Mouse (Mus musculus): ENCODE measurements at regions not wholly inside any gene's neighbourhood (a gene's known extent, or its start where the extent isn't known, plus 50 kb on each side); places are given as distances from the start of the nearest gene placed in this dataset.

DNA sequence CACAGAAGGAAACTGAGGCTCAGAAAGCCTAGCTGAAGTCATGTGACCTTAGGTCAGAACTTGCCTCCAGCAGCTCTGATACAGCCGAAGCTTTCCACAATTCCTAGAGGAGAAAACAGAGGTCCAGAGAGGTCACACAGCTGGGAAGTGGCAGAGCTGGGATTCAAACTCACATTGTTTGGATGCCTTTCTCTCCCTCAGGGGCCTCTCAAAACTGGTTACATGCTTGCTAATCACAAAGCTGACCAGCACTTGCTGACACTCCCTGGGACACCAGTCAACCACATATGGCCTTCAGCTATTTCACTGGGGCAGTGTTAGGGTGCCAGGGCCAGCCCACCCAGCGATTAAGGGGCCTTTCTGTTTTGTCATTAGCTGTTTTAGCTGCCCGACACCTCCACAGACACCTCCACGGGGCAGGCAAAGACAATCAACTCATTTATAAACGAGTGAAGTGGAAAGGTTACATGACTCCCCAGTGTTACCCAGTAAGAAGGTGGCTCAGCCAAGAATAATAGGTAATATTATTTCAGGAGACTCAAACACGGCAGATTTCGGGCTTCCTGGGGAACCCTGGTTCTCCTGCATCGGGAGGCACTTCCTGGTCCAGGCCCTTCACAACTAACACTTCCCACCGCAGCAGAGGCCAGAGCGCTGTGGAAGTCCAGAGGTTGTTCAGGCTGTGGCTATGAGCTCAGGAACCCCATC lies 71.4 kb downstream of the 2410131K14Rik start:
- no peak for DNase-seq

DNA sequence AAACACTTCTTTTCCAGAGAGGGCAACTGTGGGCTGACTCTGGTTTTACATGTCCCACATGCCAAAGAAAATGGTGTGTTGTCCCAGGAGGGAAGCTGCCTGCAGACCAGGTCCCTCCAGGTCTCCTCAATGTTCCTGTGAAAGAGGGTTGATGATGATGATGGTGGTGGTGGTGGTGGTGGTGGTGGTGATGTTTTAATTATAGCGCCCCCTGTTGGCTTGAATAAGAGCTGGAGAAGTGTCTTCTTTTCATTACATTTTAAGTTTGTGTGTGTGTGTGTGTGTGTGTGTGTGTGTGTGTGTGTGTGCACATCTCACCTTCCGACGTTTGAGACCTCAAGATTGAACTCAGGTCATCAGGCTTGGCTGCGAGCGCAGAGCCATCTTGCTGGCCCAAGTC lies 73.0 kb downstream of the 2410131K14Rik start:
- DNase-seq: no peak

DNA sequence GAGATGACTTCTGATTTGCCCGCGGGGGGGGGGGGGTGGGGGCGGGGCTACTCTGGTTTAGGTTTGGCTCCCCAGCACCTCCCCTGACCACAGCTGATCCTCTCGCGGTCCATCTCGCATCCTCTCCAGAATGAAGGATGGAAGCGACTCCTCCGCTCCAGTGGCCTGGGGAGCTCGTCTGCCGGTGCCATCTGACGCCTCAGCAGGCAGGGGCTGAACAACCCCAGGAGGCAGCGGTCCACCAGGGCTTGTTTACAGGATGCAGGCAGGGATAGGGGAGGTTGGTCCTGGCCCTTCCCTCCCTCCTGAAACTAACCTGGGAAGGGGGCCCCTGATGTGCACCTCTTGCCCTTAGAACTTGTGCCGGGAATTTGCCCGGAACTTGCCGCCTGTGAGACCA lies 73.9 kb downstream of the 2410131K14Rik start:
- DNase-seq: no peak

DNA sequence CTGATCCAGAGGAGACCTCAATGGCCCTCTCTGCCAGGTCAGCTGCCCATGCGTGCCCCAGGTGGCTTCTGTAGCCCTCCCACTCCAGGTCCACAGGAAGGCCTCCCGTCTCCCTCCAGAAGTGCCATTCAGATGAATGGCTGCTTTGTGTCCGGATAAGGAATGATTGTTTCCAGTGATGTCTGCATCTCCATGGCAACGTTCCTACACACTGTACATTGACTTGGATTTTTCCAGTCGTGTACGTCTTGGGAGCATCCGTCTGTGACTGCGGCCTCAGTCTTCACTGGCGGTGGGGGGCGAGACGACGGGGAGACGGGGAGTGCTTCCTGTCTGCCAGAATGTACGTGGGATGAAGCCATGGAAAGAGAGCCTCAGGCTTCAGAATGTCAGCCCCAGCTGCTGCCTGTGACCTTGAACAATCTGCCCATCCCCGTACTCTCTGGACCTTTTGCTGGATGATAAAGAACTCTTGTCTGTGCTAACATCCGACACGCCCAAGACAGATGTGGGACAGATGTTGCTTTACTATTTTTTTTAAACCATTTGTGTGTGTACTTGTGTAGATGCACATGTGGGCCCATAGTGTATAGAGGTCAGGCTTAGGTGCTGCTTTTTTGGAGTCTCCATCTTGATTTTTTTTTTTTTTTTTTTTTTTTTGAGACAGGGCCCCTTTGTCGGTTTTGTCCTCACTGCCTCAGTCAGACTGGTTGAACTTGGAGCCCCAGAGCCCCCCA lies 76.9 kb downstream of the 2410131K14Rik start:
- no peak for DNase-seq

DNA sequence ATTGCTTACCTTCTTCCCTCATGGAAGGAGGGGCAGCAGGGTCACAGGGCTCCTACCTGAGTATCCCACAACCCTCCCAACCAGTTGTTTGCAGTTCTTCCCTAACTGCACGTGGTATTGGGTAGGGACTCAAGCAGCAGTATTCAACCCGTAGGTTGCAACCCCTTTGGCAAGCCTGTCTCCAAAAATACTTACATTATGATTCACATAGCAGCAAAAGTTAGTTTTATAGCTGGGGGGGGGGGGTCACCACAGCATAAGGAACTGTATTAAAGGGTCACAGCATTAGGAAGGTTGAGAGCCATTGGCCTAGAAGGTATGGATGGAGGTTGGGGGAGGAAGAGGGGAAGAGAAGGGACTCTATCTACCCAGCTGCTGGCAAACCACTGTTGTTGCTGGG lies 78.1 kb downstream of the 2410131K14Rik start:
- no peak for DNase-seq

DNA sequence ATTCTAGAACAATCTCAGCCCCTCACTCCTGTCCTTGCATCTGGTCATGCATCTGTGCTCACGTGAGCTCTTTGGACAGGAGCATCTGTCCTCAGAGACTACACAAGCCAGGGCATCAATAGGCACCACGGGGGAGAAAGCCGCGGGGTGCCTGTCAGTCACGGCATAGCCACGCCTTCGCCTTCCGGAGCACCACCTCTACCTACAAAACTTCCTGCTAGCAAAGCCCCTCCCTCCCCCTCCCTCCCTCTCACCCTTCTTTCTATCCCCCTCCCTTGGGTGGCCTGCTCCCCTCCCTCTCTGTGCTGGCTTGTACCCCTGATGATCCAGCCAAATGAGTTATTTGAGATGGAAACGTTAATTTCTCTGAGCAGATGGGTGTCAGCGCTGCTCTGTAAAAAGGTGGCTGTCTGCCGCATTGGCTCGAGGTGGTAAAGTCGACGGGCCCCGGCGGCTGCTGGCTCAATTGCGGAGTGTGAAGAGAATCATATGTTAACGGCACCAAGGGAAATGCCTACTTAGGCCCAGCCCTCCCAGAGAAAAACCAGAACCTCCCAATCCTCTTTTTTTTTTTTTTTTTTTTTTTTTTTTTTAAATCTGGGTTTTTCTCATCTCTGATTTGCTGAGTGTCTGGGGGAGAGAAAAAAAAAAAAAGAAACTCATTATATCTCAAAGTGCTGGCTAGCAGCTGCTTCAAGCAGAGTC lies 82.0 kb downstream of the 2410131K14Rik start:
- DNase-seq: peak; percentile 63

DNA sequence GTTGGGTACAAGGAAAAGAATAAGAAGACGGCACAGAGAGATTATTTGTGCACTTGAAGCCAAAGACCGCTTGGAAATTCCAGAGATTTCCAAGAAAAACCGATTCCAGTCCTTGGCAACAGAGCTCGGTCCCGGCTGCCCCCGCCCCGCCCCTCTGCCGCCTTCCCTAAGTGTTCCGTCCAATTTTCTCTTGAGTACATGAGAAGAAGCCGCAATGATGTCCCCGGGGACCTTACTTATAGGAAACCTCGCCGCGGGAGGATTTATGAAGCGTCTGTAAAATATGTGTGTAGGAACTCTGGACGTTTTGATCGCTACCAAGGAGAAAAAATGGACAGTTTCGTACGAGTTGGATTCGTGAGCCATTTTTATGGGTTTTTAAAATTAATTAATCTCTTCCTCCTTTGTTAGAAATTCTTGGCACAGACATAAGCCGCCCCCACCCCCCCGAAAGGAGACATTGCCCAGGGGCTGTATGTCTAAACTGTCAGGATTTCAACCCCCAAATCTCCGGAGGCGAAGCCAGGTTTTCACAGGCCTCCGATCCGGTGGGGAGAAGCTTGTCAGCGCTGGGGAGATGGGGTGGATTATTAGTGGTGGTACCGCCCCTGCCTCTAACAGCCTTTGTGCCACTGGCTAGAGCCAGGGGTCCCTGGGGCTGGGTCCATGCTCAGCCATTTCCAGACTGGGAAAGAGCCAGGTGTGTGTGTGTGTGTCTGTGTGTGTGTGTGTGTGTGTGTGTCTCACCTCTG lies 83.1 kb downstream of the 2410131K14Rik start:
- DNase-seq: no peak

DNA sequence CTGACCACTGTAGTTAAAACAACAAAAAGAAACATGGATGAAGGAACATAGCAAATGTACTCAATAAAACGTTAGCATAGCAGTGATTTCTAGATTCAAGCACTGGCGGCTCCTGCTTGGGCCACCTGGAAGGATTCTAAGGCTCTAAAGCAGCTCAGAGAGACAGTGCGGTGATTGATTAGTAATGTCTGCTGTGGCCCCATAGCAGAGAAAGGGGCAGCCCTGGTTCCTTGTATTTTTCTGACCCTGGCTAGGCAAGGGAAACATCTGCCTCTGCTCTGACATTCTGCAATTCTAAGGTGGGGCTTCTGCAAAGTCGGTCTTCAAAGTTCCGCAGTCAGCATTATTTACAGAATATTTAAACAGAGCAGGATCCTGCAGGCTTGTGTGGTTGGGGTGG lies 84.1 kb downstream of the 2410131K14Rik start:
- no peak for DNase-seq

DNA sequence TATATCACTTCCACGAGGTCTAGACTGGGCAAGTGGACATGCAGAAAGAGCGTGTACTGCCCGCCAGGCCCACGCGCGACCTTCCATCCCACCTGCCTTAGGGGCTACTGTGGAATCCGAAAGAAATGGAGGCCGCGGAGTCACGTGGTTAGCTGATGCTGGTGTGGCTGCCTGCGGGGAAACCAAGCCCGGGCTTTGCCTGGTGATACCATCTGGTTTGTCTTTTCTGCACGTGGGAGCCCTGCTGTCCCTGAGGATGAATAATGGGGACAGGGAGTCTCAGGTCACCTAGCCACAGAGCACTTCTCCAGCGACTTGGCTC lies 86.2 kb downstream of the 2410131K14Rik start:
- peak; percentile 68 for DNase-seq

DNA sequence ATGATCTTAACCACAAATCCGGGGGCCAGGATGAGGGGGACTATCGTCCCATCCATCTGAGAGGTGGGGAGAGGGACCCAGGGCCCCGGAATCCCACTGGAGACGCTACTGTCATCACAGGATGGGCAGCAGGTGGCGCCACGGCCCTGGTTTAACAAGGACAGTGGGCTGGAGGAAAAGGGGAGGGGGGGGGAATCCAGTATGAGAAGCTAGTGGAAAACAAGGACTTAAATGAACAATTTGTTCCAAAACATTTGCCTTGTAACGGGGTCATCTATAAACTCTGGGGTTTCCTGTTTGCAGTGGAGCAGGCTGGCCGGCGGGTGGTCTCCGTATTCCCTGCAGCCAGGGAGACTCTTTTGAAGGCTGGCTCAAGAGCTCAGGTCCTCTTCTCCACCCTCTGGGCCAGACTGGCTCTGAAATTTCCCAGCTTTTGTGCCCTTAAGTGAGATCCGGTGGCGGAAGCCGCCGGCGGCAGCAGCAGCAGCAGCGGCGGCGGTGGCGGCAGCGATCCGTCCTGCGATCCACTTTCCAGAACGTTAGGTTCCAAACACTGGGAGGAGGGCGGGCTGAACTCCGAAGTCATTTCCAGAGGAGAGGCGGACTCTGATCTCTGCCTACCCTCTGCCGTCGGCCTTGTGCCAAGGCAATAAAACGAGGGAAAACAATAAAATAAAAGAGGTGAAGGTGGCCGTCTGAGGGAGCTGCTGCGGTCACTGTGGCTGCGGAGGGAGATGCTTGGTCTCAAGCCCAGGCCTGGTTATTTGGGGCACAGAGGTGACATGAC lies 86.8 kb downstream of the 2410131K14Rik start:
- DNase-seq: peak; percentile 74

DNA sequence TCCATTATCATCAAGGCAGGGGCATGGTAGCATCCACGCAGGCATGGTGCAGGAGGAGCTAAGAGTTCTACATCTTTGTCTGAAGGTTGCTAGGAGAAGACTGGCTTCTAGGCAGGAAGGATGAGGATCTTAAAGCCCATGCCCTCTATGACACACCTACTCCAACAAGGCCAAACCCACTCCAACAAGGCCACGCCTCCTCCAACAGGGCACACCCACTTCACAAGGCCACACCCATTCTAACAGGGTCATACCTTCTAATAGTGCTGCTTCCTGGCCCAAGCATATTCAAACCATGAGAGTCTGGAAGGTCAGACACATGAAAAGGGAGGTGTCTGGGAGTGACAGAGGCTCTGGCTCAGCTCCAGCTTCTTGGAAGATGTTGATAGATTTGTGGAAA lies 89.0 kb downstream of the 2410131K14Rik start:
- DNase-seq: no peak

DNA sequence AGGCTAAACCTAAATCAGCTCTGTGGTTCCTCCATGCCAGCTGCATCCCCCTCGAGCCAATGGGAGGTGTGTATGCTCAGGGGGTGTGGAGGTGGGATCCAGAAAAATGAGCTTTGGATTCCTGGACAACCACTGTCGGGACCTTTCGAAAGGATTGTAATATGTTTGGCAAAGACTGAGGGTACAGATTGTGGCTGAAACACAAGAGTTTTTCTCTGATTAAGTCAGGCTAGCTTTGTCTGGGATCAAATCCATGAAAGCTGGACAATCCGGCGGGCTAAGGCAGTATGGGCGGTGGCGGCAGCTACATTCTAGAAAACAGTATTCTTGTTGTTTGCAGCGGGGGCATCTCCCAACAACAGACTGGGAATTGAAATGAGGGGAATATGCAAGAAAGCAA lies 93.2 kb downstream of the 2410131K14Rik start:
- DNase-seq: no peak

DNA sequence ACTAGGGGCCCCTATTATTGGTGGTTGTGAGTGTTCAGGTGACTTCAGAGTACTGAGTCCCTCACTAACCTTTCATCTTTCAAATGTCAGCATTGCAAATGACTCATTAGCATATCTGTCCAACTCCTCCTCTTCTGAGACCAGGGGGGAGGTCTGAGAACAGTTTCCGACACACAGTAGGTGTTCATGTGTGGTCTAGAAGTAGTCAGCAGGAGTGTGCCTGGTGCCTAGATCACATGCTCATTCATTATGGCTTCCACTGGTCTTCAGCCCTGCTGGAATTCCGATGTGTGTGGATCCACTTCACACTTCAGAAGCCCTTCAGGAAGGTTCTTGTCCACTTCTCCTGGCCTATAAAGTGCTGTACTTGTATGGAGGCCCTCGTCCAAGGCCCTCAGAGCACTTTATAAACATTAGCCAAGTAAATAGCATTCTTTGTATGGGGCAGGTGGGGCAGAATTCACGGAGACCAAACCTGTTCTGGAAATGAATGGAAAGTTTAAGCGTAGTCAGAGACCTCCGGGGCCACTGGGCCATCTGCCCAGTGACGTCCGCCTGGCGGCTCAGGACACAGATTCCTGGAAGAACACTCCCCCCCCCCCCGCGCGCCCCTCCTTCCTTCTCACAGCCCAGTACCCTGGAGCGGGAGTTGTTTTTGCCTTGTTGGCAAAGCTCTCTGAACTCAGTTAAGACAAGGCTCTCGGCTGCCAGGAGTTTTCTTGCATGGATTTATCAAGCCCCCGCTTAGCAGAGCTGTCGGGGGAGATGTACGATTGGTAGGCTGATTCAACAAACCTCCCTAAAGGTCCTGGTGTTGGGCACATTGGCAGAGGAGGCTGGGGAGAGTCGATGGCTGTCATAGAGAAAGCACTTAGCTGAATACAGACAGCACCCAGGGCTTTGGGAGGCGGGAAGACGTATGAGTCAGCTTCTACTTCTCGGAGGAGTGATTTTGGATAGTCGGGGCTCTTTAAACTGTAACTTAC lies 94.9 kb downstream of the 2410131K14Rik start:
- no peak for DNase-seq

DNA sequence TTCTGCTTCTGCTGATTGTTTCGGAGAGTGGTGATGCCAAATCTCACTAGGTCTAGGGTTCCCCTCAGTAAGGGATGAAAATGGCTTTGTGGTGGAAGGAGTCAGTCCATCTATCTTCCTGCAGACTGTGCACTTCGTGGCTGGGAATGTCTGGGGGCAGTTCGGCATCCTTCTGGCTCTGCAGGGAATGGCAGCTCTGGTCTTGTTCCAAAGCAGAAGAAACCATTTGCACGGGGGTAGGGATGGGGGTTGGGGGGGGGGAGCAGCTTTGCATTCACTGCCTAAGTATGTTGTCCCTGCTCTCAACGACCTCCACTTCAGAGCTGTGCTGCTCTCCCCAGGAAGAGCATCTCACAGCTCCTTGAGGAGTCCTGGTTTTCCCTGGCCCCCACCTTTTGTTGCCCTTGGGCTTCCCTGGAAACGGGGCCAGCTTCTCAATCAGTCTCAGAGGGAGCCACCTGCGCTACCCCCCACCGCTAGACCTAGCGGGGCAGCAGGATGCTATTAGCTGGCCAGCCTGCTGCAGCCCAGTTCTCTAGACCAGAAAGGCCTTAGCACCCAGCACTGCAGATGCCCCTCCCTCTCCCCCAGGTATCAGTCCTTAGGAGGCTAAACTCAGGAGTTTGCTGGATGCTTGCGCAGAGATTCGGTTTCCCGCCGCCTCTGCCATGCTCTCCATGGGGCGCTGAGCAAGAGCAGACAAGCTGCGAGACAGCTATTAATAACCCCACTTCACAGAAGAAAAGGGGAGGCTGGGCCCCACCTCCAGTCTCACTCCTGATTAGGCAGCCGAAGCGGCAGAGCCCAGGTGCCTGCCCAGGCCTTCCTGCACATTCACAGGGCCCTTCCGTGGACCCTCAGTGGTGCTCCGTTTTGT lies 98.7 kb downstream of the 2410131K14Rik start:
- DNase-seq: peak; percentile 42

DNA sequence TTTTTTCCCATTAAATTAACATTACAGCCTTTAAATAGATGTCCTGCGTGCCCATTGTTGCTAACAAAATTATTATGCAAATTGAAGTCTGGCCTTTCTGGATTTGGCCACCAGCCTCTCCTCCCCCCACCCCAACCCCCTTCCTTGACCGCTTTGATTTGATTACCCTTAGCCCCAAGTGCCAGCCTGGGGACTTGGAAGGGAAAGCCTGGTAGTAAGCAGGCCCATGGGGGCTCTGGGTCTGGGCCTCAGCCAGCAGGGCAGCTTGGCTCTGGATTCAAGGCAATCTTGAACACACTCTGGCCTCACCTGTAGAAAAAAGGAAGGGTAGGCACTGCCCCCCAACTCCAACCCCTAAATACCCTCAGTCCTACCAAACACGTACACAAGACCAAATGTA lies 100.2 kb downstream of the 2410131K14Rik start:
- DNase-seq: no peak

DNA sequence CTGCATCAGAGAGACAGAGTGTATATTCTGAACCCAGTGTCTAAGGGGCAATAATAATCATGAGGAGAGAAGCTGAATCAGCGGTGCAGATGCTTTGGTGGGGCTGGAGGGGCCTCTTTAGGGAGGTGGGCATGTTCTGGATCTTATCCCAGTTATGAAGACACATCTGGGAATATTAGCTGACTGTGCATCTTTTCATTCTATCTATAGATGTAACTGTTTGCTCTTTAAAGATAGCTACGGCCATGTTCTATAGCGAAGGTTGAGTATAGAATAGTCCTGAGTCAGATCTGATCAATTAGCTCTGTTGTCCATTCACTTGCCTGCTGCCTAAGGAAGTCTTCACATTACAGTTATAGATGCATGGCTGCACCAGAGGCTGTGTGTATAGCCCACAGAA lies 104.0 kb downstream of the 2410131K14Rik start:
- DNase-seq: no peak

DNA sequence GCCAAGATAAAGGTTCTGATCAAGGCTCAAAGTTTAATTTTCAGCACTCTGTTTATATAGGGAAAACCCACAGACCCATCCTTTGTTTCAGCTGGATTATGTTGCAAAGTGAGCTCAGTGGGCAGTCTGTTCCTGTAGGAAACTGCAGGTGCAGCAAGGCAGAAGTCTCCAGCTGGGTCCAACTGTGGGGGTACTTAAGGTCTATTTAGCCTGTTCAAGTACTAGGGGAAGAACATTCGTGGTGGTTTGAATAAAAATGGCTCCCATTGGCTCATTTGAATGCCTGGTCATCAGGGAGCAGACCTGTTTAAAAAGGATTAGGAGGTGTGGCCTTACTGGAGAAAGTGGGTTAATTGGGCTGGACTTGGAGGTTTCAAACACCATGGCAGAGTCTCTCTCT lies 106.3 kb downstream of the 2410131K14Rik start:
- no peak for DNase-seq

DNA sequence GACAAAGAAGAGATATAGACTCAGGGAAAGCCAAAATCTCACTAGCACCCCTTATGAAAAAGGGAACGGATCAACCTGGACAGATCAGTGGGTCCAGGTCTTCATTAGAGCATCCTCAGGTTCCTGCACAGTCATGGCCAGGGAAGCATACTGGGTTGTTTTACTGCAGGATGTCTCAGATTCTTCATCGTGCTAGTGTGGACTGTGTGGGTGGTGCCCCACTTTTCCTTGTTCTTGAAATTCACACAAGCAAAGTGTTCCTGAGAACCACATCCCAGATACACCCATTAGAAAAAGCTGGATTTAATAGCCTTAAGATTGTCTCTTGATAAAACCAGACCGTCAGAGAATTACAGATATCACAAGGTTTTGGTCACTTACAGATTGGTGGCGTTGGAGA lies 107.1 kb downstream of the 2410131K14Rik start:
- no peak for DNase-seq

DNA sequence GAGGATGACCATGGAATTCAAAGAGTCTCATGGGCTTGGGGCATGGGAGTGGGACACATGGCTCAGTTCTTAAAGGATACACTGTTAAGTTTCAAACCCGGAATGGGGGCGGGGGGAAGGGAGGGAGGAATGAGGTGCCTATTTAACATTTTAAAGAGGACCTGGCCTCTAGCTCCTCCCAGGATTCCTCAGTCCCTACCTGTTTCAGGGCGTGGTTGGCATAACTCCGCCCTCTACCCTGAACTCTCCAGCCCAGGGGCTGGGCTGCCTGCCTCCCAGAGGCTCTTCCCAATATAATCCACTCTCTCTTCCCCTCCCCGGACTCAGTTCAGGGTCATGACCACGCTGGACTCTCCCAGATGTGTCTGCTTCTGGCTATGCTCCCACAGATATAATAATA lies 108.0 kb downstream of the 2410131K14Rik start:
- no peak for DNase-seq

DNA sequence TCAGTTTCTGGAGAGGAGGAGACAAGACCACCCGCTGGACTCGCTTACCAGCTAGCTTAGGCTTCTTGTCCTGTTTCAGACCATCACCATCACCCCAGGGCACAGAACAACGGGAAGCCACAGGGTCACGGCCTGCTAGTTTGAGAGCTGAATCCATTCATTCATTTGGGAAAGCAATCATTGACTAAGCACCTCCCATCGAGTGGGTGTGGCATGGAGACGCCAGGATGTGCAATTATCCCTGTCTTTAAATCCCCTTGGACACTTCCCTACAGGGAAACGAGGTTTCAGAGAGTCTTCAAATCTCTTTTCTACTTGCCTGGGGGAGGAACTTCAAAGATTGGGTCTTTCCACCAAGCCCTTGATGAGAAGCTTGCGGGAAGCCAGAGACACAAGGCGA lies 108.7 kb downstream of the 2410131K14Rik start:
- DNase-seq: no peak
